Mouse (Mus musculus): ENCODE measurements at regions not wholly inside any gene's neighbourhood (a gene's known extent, or its start where the extent isn't known, plus 50 kb on each side); places are given as distances from the start of the nearest gene placed in this dataset.

GRCm38 (mm10) chr16:70232706-70233105, 81.0 kb upstream of the Gbe1 start:
- TF ChIP-seq CTCF (conservative IDR thresholded peaks at IDR 0.05; ENCODE audit: insufficient read depth, insufficient read length, low read depth, low read length) (0 out of 2 replicates have a peak, but pooled peaks have one; percentile 13), POLR2A (IDR thresholded peaks at IDR 0.05; ENCODE audit: low read depth, low read length) (no peak)
